Mouse (Mus musculus): ENCODE results near the gene Mlxipl. TPM values are rescaled to one million over a fixed set of nuclear protein-coding genes. Genes with fewer than 3 reads are reported as not detected.
"Not testable (repeated sequence)": the region's sequence is repeated elsewhere in the genome, so short reads cannot be mapped to it uniquely, and the experiment has no call there.

Gene Mlxipl
- total RNA-seq (2014; rRNA removed) (0.58 and 2.3 TPM in 2 replicates), polyA plus RNA-seq (2015; fragmentation: Nextera tagmentation; extraction: Ambion mirVana) (0.86 and 1.4 TPM in 2 replicates)

DNA sequence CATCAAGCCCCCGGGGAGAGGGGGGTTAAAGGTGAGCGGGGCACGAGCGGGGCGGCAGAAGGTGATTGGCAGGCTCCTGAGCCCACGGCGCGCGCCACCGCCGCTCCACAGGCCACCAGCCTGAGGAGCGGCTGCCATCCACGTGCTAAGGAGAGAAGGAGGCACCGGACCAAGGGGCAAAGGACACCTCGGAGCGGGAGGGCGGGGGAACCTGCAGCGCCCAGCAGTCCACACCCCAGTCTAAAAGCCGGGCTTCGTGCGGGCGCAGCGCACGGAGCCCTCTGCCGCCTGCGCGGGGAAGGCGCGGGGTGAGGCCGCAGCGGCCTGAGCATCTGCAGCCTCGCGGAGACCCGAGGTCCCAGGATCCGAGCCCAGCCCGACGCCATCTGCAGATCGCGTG, at the start of gene Mlxipl:
Gene Mlxipl (plus strand): TSS at position 238 of the 400 bp plus-strand sequence.
- 4% methylated on average over 32 of the region's 39 CpGs for WGBS
- no peak for ATAC-seq
- H3K4me3 ChIP-seq (ENCODE audit: low read length), result 0 out of 2 replicates have a peak within 1 kb of the TSS, but pooled peaks have one; percentile 7
- H3K4me2 ChIP-seq (ENCODE audit: low read depth, low read length), result no peak within 1 kb of the TSS
- H3K27ac ChIP-seq, result no peak within 1 kb of the TSS
- DNase-seq (ENCODE audit: low spot score), result no peak
- no peak for TF ChIP-seq CTCF (IDR thresholded peaks at IDR 0.05; ENCODE audit: low read depth)
- no peaks in the 10 kb centered on the region for H3K9me3 ChIP-seq (ENCODE audit: low read length)
- H3K27me3 ChIP-seq (ENCODE audit: insufficient read depth, low read length), result peaks cover 35% of the 10 kb centered on the region
- no peak within 1 kb of the TSS for H3K9ac ChIP-seq (replicated peaks; ENCODE audit: low read length)
- no peaks in the 10 kb centered on the region for H3K36me3 ChIP-seq (ENCODE audit: insufficient read depth, low read length)
- H3K4me1 ChIP-seq (ENCODE audit: insufficient read depth, low read length), result no peaks in the 10 kb centered on the region

- H3K4me2 ChIP-seq (ENCODE audit: low read depth, low read length), result no peak overlapping the region
- H3K9me3 ChIP-seq (ENCODE audit: low read length), result no peaks in the 10 kb centered on the region
- no peaks in the 10 kb centered on the region for H3K4me1 ChIP-seq (ENCODE audit: insufficient read depth, low read length)
- 36% methylated on average over 6 of the region's 6 CpGs for WGBS
- no peaks in the 10 kb centered on the region for H3K27me3 ChIP-seq (ENCODE audit: insufficient read depth, low read length)
- peaks cover 16% of the 10 kb centered on the region for H3K36me3 ChIP-seq (ENCODE audit: insufficient read depth, low read length)
- no peak overlapping the region for H3K9ac ChIP-seq (replicated peaks; ENCODE audit: low read length)
- no peak for DNase-seq (ENCODE audit: low spot score)
- H3K27ac ChIP-seq, result no peak overlapping the region
- no peak overlapping the region for H3K4me3 ChIP-seq (ENCODE audit: low read length)
- no peak for TF ChIP-seq CTCF (IDR thresholded peaks at IDR 0.05; ENCODE audit: low read depth)
- ATAC-seq, result no peak
These were observed 49.6 kb upstream of the Mlxipl start for GRCm38 (mm10) chr5:135040059-135040458.

GRCm38 (mm10) chr5:135040777-135041176, 48.9 kb upstream of the Mlxipl start:
- H3K4me3 ChIP-seq (ENCODE audit: low read length), result no peak overlapping the region
- H3K9ac ChIP-seq (replicated peaks; ENCODE audit: low read length), result no peak overlapping the region
- 79% methylated on average over 11 of the region's 11 CpGs for WGBS
- peaks cover 16% of the 10 kb centered on the region for H3K36me3 ChIP-seq (ENCODE audit: insufficient read depth, low read length)
- TF ChIP-seq CTCF (IDR thresholded peaks at IDR 0.05; ENCODE audit: low read depth), result no peak
- no peak overlapping the region for H3K4me2 ChIP-seq (ENCODE audit: low read depth, low read length)
- DNase-seq (ENCODE audit: low spot score), result no peak
- H3K4me1 ChIP-seq (ENCODE audit: insufficient read depth, low read length), result no peaks in the 10 kb centered on the region
- no peaks in the 10 kb centered on the region for H3K9me3 ChIP-seq (ENCODE audit: low read length)
- no peak overlapping the region for H3K27ac ChIP-seq
- no peak for ATAC-seq
- no peaks in the 10 kb centered on the region for H3K27me3 ChIP-seq (ENCODE audit: insufficient read depth, low read length)

DNA sequence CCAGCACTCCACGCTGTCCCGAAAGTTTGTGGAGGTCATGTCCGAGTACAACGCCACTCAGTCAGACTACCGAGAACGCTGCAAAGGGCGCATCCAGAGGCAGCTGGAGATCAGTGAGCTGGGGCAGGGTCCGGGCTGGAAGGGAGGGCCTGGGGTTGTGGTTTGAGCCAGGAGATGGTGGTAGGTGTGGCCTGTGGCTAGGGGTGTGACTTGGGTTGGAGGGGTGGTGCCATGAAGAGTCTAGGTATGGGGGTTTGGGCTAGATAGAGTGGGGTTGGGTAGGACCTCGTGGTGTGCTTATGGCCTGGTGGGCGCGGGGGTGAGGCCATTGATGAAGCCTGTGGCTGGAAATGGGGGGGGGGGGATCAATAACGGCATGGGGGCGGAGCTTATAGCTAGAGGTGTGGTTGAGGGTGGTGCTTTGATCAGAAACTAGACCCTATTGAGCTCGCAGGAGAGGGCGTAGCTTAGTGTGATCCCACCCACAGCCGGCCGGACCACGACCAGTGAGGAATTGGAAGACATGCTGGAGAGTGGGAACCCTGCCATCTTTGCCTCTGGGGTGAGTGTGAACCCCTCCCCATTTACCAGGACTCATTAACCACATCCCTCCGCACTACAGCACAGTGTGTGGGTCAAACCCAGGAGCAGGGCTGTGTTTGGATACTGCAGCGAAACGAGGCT, 47.4 kb upstream of the Mlxipl start:
- no peak for TF ChIP-seq CTCF (IDR thresholded peaks at IDR 0.05; ENCODE audit: low read depth)
- DNase-seq (ENCODE audit: low spot score) (no peak), ATAC-seq (no peak)

GRCm38 (mm10) chr5:135044575-135044974, 45.1 kb upstream of the Mlxipl start:
- Histone ChIP-seq H3K4me2 (ENCODE audit: low read depth, low read length) (no peak overlapping the region), H3K27ac (no peak overlapping the region), H3K9ac (replicated peaks; ENCODE audit: low read length) (no peak overlapping the region), H3K4me1 (ENCODE audit: insufficient read depth, low read length) (no peaks in the 10 kb centered on the region), H3K9me3 (ENCODE audit: low read length) (no peaks in the 10 kb centered on the region), H3K27me3 (ENCODE audit: insufficient read depth, low read length) (no peaks in the 10 kb centered on the region), H3K36me3 (ENCODE audit: insufficient read depth, low read length) (peaks cover 9% of the 10 kb centered on the region; the same call in 1 of the 2 replicates), H3K4me3 (ENCODE audit: low read length) (no peak overlapping the region)
- no peak for DNase-seq (ENCODE audit: low spot score)
- WGBS, result 90% methylated on average over 3 of the region's 3 CpGs
- ATAC-seq, result no peak
- TF ChIP-seq CTCF (IDR thresholded peaks at IDR 0.05; ENCODE audit: low read depth), result no peak

More for the DNA sequence above, 47.4 kb upstream of the Mlxipl start:
- Histone ChIP-seq H3K27me3 (ENCODE audit: insufficient read depth, low read length) (no peaks in the 10 kb centered on the region), H3K9ac (replicated peaks; ENCODE audit: low read length) (no peak overlapping the region), H3K27ac (no peak overlapping the region), H3K4me2 (ENCODE audit: low read depth, low read length) (no peak overlapping the region), H3K36me3 (ENCODE audit: insufficient read depth, low read length) (peaks cover 9% of the 10 kb centered on the region), H3K9me3 (ENCODE audit: low read length) (no peaks in the 10 kb centered on the region), H3K4me1 (ENCODE audit: insufficient read depth, low read length) (no peaks in the 10 kb centered on the region), H3K4me3 (ENCODE audit: low read length) (no peak overlapping the region)
- WGBS, result 39% methylated on average over 21 of the region's 21 CpGs

DNA sequence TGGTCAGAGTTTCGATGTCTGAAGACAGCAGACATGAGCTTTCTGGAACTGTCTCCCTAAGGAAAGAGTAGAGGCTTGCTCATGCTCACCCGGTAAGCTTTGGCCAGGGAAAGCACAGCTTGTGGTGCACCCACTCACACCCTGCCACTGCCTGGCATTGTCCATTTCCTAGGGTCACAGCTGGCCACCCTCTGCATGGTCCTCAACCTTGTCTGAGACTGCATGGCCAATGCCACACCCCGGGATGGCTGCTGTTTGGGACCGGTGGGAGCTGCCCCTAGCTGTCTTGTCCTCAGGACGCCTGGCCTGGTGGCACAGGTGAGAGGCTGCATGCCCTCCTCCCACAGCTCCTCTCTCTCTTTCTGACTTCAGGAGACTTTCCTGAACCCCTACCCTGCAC, 41.2 kb upstream of the Mlxipl start:
- no peak for DNase-seq (ENCODE audit: low spot score)
- no peak for ATAC-seq
- no peak overlapping the region for H3K27ac ChIP-seq
- no peaks in the 10 kb centered on the region for H3K4me1 ChIP-seq (ENCODE audit: insufficient read depth, low read length)
- no peak overlapping the region for H3K9ac ChIP-seq (replicated peaks; ENCODE audit: low read length)
- peaks cover 12% of the 10 kb centered on the region for H3K36me3 ChIP-seq (ENCODE audit: insufficient read depth, low read length)
- TF ChIP-seq CTCF (IDR thresholded peaks at IDR 0.05; ENCODE audit: low read depth), result no peak
- H3K4me2 ChIP-seq (ENCODE audit: low read depth, low read length), result no peak overlapping the region
- no peak overlapping the region for H3K4me3 ChIP-seq (ENCODE audit: low read length)
- no peaks in the 10 kb centered on the region for H3K27me3 ChIP-seq (ENCODE audit: insufficient read depth, low read length)
- 89% methylated on average over 5 of the region's 5 CpGs for WGBS
- H3K9me3 ChIP-seq (ENCODE audit: low read length), result no peaks in the 10 kb centered on the region

DNA sequence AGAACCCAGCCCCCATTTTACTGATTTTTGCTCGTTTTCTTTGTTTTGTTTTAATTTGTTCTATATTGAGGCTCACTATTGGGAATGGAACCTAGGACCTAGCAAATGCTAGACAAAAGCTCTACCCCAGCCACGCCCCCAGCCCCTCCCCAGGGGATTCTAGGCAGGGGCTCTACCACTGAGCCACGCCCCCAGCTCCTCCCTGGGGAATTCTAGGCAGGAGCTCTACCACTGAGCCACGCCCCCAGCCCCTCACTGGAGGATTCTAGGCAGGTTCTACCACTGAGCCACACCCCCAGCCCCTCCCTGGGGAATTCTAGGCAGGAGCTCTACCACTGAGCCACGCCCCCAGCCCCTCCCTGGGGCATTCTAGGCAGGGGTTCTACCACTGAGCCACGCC, 40.4 kb upstream of the Mlxipl start:
- H3K4me3 ChIP-seq (ENCODE audit: low read length); H3K4me1 ChIP-seq (ENCODE audit: insufficient read depth, low read length); H3K27me3 ChIP-seq (ENCODE audit: insufficient read depth, low read length); H3K4me2 ChIP-seq (ENCODE audit: low read depth, low read length); H3K27ac ChIP-seq; H3K9me3 ChIP-seq (ENCODE audit: low read length); ATAC-seq; H3K9ac ChIP-seq (replicated peaks; ENCODE audit: low read length); DNase-seq (ENCODE audit: low spot score): not testable (repeated sequence)
- peaks cover 13% of the 10 kb centered on the region for H3K36me3 ChIP-seq (ENCODE audit: insufficient read depth, low read length)
- 92% methylated on average over 6 of the region's 6 CpGs for whole genome bisulfite sequencing
